Mouse (Mus musculus) cortical plate, adult 2 months (tissue): Measurements from ENCODE around the gene Ttc16.

Experiments
- CTCF ChIP-seq: fragments of 200-500 bp; IDR thresholded peaks from 2 replicates; pipeline ENCODE4 v1.5.1; 2011; ENCODE audit warnings: mild to moderate bottlenecking, control low read depth, low read length; ENCODE audit not compliant: insufficient read depth; ENCODE audit errors: extremely low read depth
- POLR2A ChIP-seq: fragments of 200-500 bp; IDR thresholded peaks from 2 replicates; pipeline ENCODE4 v1.6.1; 2011; ENCODE audit warnings: mild to moderate bottlenecking, low read length, control low read depth; ENCODE audit not compliant: insufficient read depth; ENCODE audit errors: extremely low read depth

DNA sequence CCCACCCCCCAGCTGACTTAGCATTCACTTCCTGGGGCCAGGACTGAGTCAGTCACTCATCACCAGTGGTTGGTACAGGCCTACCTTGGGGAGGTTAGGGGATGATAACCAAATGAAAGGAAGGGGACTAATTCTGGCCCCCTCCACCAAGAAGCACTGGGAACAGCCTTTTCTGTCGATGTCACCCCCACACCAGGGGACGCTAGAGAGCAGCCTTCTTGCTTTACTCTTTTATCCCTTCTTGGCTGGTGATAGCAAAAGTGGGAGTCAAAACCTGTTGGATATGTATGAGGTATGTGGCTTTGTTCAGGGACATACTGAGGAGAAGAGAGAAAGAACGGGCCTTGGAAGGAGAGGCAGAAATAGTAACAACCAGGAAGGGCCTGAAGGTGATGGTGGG, 12.1 kb downstream of the Ttc16 start:
- TF ChIP-seq CTCF (peak; percentile 35; the same call in 1 of the 2 replicates), POLR2A (no peak)
